Mouse (Mus musculus) adrenal gland, adult 2 months (tissue): Measurements from ENCODE around the gene Maf. TPM values are rescaled to one million over a fixed set of nuclear protein-coding genes. Genes with fewer than 3 reads are reported as not detected.
A peak's percentile ranks its signal among the peaks of the same experiment; 100 is the strongest.

Source experiments
- DNase-seq: peaks from one replicate; pipeline ENCODE4 v3.0.0; 2021
- long read RNA-seq: library from polyadenylated mRNA; stranded (forward); transcript quantifications from one replicate; pipeline ENCODE4 v2.0.0, GENCODE M21; 2021
- polyA plus RNA-seq: library from polyadenylated mRNA; depleted of rRNA; stranded (reverse); fragments of >200 nt; gene quantifications from 2 replicates; pipeline ENCODE4 v1.2.3, GENCODE M21; 2012; rRNA removed
- total RNA-seq, 2 experiments: library from RNA; stranded (reverse); gene quantifications; 2 replicates each; pipeline ENCODE4 v1.2.3; 2021

The Maf gene
- 10 to 100 TPM; 20.8 to 23.7 TPM for total RNA-seq
- polyA plus RNA-seq, result 13.0 and 15.7 TPM in 2 replicates
- long read RNA-seq, full-length matches to known transcripts, result 5 of 7 reads
- long read RNA-seq, partial matches to known transcripts, result 0 of 7 reads
- long read RNA-seq, other reads (novel, unspliced or antisense), result 2 of 7 reads

GRCm38 (mm10) chr8:115707731-115708590 lies at the start of gene Maf:
Maf (minus strand) TSS chr8:115707794.
- peak; percentile 93 for DNase-seq

- DNase-seq, result no peak
These were observed 49.4 kb upstream of the Maf start for GRCm38 (mm10) chr8:115756965-115757364.

GRCm38 (mm10) chr8:115756027-115756426 lies 48.4 kb upstream of the Maf start:
- DNase-seq, result peak; percentile 37

- DNase-seq, result no peak
These were observed 47.1 kb upstream of the Maf start for GRCm38 (mm10) chr8:115754694-115755093.

- no peak for DNase-seq
These were observed 46.2 kb upstream of the Maf start for GRCm38 (mm10) chr8:115753801-115754200.

GRCm38 (mm10) chr8:115747426-115747825 lies 39.8 kb upstream of the Maf start:
- DNase-seq, result no peak

GRCm38 (mm10) chr8:115745648-115746047 lies 38.1 kb upstream of the Maf start:
- no peak for DNase-seq

- no peak for DNase-seq
These were observed 35.8 kb upstream of the Maf start for GRCm38 (mm10) chr8:115743441-115743840.

GRCm38 (mm10) chr8:115742646-115743045 lies 35.1 kb upstream of the Maf start:
- DNase-seq, result no peak

- DNase-seq, result no peak
These were observed 34.4 kb upstream of the Maf start for GRCm38 (mm10) chr8:115741964-115742363.

GRCm38 (mm10) chr8:115739756-115740155 lies 32.2 kb upstream of the Maf start:
- no peak for DNase-seq

GRCm38 (mm10) chr8:115732401-115732800 lies 24.8 kb upstream of the Maf start:
- no peak for DNase-seq

GRCm38 (mm10) chr8:115726807-115727206 lies 19.2 kb upstream of the Maf start:
- DNase-seq, result no peak

GRCm38 (mm10) chr8:115726231-115726630 lies 18.6 kb upstream of the Maf start:
- no peak for DNase-seq

- DNase-seq, result peak; percentile 71
These were observed 11.5 kb upstream of the Maf start for GRCm38 (mm10) chr8:115719126-115719525.

GRCm38 (mm10) chr8:115718621-115719020 lies 11.0 kb upstream of the Maf start:
- DNase-seq, result peak; percentile 76

- no peak for DNase-seq
These were observed 7.7 kb upstream of the Maf start for GRCm38 (mm10) chr8:115715262-115715661.

- no peak for DNase-seq
These were observed 3.5 kb upstream of the Maf start for GRCm38 (mm10) chr8:115711106-115711505.

GRCm38 (mm10) chr8:115709931-115710330 lies 2.3 kb upstream of the Maf start:
- DNase-seq, result no peak

GRCm38 (mm10) chr8:115708936-115709780 lies 1.6 kb upstream of the Maf start:
- peak; percentile 79 for DNase-seq

- peak; percentile 88 for DNase-seq
These were observed 498 bp downstream of the Maf start for GRCm38 (mm10) chr8:115706861-115707730.

GRCm38 (mm10) chr8:115706411-115706860 lies 1.2 kb downstream of the Maf start:
- peak; percentile 75 for DNase-seq
